Mouse (Mus musculus) left cerebral cortex, adult 8-10 months (tissue): ENCODE results near the gene Gm42742. TPM values are rescaled to one million over a fixed set of nuclear protein-coding genes. Genes with fewer than 3 reads are reported as not detected.

Experiments used
- DNase-seq, 2 experiments: peaks; one replicate each; pipeline ENCODE4 v3.0.0; 2022; ENCODE audit warnings: low spot score in 2 of 2
- total RNA-seq, 4 experiments: library from RNA; stranded (reverse); gene quantifications; 2 replicates each; pipeline ENCODE4 v1.2.4; 2022

Gm42742 gene
- total RNA-seq, 4 experiments from 2014 or later = 35.5 to 49.5 (median 45.3) TPM

- DNase-seq = peak in 1 of 2 experiments; percentile 27
These were observed 406 bp downstream of the Gm42742 start for GRCm38 (mm10) chr7:127020491-127020890.

DNA sequence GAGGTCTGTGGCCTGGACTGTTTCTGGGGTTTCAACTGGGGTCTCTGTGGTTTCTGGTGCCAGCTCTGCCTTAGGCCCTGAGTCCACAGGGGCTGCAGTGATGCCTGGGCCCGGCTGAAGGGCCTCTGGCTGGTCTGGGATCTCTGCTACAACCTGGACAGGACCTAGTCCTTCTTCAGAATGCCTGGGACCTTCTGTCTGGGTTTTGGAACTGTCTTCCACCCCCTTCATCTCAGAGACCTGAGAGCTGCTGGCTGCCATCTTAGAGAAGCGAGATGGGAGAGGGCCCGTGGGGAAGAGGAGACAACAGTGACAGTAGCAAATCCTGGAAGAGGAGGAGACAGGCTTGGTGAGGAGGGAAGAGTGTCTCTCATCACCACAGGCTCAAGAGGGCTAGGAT, 866 bp downstream of the Gm42742 start:
- DNase-seq = peak in 1 of 2 experiments; percentile 15

- no peak for DNase-seq
These were observed 1.5 kb downstream of the Gm42742 start for GRCm38 (mm10) chr7:127019306-127019960.

- peak in 1 of 2 experiments; percentile 22 for DNase-seq
These were observed 2.2 kb downstream of the Gm42742 start for GRCm38 (mm10) chr7:127018416-127019305.

DNA sequence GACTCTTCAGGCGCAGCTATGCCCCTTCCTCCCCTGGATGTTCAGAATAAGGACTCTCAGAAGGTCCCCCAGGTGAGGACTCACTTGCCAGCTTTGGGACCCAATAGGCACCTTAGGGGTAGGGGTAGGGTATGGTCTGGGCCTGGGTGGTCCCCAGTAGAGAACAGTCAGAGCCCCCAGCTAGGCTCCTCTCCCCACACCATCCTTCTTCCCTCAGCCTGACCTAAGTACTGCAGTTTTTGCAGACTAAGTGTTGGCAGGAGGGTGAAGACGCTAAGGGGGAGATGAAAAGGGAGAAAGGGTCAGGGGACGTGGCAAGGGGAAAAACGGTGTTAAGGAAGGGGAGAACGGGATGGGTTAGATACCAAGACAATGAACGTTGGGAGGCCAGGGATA, 2.9 kb downstream of the Gm42742 start:
- DNase-seq = no peak

DNA sequence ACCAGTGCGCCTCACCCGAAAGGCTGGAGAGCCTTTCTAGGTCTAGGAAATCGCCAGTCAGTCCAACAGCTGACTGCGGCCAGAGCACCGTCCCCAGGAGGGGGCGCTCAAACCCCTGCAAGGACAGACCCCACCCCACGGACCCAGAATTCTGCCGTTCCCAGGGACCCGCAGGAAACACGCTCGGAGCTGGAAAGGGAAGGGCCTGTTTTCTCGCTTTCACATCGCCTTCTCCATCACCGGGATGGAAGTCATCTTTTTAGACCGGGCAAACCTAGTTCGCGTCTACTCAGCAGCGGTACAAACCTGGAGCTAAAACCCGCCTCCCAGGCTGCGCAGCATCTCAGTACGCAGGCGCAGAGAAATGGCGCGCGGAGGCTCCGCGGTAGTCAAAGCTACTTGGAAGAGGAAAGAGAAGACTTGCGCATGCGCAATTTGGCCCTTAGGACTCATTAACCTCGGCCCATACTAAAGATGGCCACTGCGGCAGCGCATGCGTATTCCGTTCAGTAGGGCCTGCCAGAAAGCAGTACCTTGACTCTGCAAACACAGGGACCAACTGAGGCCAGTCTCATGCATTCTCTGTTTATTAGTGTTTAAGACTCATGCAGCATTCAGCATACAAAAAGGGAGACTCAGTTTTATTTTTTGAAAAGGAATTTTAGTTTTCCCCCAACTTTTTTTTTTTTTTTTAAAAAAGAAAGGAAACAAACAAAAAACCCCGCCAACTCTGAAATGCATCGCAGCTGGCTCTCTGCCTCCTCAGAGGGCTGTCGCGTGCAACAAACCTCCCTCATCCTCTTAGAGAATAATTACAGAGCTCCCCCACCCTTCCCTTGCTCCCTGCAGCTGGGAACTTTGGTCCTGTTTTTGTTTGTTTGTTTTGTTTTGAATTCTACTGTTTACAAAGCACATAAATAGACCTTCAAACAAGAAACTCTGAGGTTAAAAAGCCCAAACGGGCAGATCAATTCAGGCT, 3.6 kb downstream of the Gm42742 start, which contains the start of gene Pagr1a:
Pagr1a (minus strand) TSS at position 382 of the 979 bp plus-strand sequence.
- peak; percentile 94 to 97 for DNase-seq

DNA sequence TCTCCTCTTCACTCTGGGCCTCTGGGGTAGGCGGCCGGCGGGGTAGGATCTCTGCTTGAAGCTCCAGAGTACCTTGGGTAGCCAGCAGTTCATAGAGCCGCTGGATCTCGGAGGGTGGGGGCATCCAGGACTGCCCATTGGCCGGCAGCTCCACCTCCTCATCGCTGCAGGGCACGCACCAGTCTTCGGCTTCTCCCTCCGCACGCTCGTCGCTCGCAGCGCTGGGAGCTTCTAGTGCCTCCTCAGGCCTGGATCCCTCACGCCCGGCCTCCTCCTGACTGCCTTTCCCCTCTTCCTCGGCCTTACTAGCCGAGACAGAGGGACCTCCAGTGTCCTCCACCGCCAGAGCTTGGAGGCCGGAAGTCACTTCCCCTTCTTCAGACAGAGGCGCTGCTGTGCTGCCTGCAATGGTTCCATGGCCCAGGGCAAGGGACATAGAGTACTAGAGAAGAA, 4.4 kb downstream of the Gm42742 start:
- no peak for DNase-seq

- DNase-seq = no peak
These were observed 4.6 kb downstream of the Gm42742 start, which contains the start of gene Pagr1b for GRCm38 (mm10) chr7:127016481-127016485. TSS of gene Pagr1b (minus strand) at chr7:127016484.

GRCm38 (mm10) chr7:127016081-127016480, 4.8 kb downstream of the Gm42742 start:
- no peak for DNase-seq

DNA sequence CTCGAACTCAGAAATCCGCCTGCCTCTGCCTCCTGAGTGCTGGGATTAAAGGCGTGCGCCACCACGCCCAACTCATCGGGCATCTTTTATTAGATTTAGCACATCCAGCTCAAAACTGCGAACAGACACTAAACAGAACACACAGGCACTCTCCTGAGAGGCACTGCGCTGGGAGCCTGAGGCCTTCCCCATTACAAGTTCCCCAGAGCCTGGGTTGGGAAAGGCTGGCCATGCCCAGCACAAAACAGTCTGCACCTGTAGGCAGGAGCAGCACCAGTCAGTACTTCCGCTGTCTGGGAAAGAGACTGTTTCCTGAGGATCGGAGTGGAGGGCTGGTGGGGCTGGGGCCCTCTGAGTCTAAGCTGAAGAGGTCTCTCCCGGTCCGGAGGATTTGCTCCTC, 5.9 kb downstream of the Gm42742 start:
- DNase-seq = no peak

DNA sequence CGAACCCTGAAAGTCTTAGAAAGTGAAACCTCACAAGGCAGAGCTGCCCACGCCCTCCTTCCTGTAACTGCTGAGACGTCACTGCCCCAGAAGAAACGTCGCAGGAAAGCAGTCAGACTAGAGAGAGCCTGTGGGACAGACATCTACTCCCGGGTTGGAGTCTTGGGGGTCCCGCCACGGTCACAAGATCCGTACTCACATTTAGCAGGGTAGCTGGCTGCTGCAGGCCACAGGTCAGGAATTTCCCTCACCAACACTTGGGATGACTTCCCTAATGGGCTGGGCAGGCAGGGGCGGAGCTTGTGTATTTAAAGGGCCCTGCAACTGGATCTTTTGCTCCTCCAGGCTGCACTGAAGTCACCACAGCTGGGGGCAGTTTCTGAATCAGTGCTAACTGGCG, 6.6 kb downstream of the Gm42742 start, which contains the start of gene Mvp:
Mvp (minus strand) TSS at position 302 of the 400 bp plus-strand sequence.
- peak in 1 of 2 experiments; percentile 16 for DNase-seq

DNA sequence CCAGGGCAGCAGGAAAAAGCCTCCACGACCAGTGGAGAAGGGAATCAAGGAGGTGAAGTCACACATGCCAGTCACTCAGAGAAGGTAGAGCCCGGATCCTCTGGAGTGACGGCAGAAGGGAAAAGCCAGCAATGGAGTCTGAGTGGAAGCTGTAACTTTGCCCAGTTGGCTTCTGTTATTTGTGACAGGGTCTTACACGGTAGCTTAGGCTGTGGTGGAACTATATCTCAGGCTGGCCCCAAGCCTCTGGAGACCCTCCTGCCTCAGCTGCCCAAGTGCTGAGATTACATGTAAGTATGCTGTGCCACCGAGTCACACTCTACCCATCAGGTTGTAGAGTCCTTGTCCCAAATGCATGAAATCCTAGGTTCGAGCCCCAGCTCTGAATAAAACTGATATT, 7.5 kb downstream of the Gm42742 start:
- no peak for DNase-seq

DNA sequence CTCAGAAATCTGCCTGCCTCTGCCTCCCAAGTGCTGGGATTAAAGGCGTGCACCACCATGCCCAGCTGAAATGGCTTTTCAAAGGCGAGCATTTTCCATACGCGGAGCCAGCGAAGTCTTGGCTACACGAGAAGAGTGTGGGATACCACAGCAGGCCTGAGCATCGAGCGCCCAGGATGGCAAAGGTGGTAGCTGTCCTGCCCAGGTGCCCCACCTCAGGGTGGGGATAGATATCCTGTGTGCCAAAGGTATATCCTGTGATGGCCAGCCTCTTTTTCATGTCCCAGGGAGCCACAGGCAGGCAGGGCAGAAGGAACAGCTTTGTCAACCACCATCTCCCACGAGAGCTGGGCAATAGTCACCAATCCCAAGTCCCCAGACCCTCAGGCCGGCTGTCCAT, 8.1 kb downstream of the Gm42742 start:
- DNase-seq = no peak

- DNase-seq = no peak
These were observed 8.5 kb downstream of the Gm42742 start for GRCm38 (mm10) chr7:127012374-127012773.

- DNase-seq = no peak
These were observed 9.2 kb downstream of the Gm42742 start for GRCm38 (mm10) chr7:127011717-127012116.

GRCm38 (mm10) chr7:127011051-127011450, 9.8 kb downstream of the Gm42742 start:
- DNase-seq = no peak

GRCm38 (mm10) chr7:127009307-127010085, 11.4 kb downstream of the Gm42742 start:
- DNase-seq = no peak

DNA sequence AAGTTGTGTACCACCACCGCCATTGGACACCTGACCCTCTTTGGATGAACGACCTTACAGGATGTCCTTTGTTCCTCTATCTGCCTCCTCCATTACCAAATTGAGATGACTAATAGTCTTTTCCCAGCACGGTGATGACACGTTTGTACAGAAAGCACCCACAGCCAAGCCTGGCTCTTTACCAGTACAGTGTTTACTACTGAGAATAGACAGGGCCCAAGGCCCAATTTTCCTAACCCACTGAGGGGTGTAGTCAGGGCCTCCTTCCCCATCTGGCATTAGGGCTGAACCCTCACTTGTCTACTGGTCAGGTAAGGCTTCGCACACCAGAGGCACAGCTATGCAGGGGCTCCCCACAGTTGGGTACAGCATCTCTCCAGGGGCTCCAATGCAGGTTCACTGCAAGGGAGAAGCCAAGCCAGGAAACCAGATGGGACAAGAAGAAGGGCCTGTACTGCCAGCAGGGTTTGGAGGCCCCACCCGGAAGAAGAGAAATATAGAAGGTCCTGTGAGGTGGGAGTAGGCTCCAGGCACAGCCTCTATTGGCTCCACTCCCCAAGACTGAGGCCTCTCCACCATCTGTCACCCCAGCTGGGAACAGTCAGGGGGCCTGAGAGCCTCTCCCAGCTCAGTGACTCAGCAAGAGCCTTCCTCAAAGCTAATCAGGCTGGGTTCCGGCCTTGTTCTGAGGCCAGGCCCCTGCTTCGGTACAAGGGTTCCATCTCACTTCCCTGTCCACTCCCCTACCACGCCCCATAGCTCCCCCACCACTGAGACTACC, 12.5 kb downstream of the Gm42742 start:
- peak in 1 of 2 experiments; percentile 87 for DNase-seq

DNA sequence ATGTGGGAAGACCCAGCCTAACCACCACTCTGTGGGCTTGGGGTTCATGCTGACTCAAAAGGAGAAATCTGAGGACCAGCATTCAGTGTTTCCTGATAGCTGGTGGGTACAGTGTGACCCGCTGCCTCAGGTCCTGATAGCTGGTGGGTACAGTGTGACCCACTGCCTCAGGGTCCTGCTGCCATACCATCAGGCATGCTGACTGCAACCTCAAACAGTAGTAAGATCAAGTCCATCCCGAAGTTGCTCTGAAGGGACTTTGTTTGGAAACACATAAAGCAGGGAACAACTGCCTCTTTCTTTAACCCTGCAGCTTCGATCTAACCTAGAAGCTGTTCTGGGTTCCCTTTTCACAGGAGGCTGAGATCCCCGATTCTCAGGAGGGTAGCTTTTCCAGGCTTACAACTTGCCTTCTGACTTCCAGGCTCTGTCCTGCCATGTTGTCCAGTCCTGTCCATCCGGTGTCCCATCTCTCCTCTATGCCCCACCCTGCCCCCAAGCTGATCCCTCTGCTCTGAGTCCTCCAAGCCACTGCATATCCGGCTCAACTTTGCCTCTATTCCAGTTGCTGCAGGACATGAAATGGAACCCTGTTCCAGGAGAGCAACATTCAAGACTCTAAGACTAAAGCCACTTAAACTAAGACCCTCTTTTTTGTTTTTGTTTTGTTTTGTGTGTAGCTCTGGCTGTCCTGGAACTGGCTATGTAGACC, 13.4 kb downstream of the Gm42742 start:
- no peak for DNase-seq
